Mouse (Mus musculus): ENCODE data around the gene Gm8126. TPM values are rescaled to one million over a fixed set of nuclear protein-coding genes. Genes with fewer than 3 reads are reported as not detected.
"Not testable (repeated sequence)": the region's sequence is repeated elsewhere in the genome, so short reads cannot be mapped to it uniquely, and the experiment has no call there.

The Gm8126 gene
- polyA plus RNA-seq, 1 experiment from 2014 or later: not detected

DNA sequence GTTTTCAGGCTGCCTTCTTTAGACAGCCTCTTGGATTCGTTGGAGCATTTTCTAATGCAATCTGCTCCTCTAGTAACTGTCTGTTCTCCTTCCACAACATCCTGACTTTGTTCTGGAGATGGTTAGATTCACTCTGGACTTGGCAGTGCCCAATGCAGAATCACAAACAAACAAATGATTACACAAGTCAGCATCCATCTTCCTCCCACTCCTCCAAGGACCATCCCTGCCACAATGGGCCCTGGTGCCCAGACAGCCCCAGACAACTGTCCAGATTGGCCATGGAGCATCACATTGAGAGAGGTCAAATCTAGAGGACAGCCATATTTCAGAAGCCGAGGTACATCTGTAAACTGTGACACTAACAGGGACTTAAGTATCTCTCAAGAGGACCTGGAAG is 19.0 kb downstream of the Gm8126 start:
- H3K9me3 ChIP-seq; H3K27ac ChIP-seq; H3K36me3 ChIP-seq; H3K9ac ChIP-seq; H3K27me3 ChIP-seq; H3K4me3 ChIP-seq; H3K4me1 ChIP-seq; ATAC-seq (ENCODE audit: borderline replicate concordance, extremely low read depth, low FRiP score, low TSS enrichment); H3K4me2 ChIP-seq: not testable (repeated sequence)
- 58% methylated on average over 2 of the region's 2 CpGs for WGBS

DNA sequence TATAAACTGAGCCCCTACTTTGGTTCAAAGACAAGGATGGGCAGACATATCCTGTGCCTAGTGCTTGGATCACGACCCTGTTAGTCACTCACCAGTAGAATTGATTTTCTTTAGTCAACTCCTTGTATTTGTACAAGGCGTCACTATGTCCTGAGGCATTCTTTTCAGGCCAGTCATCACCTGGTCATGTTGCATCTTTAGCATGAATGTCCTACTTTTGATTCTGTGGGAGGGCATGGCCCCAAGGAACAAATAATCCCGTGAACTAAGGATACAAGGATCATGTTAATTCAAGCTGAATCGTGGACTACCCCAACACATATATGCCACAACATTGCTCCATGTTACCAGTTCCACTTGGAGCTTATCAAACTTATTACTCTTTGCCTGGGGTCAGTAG is 19.7 kb downstream of the Gm8126 start:
- not testable (repeated sequence) for ATAC-seq (ENCODE audit: borderline replicate concordance, extremely low read depth, low FRiP score, low TSS enrichment); H3K9me3 ChIP-seq; H3K9ac ChIP-seq; H3K4me1 ChIP-seq; H3K27ac ChIP-seq; H3K4me3 ChIP-seq; H3K4me2 ChIP-seq; H3K36me3 ChIP-seq; H3K27me3 ChIP-seq
- WGBS: 67% methylated on average over 4 of the region's 4 CpGs

- not testable (repeated sequence) for H3K9ac ChIP-seq; H3K4me2 ChIP-seq; H3K9me3 ChIP-seq; H3K27me3 ChIP-seq; H3K4me1 ChIP-seq; ATAC-seq (ENCODE audit: borderline replicate concordance, extremely low read depth, low FRiP score, low TSS enrichment); H3K36me3 ChIP-seq; H3K27ac ChIP-seq; H3K4me3 ChIP-seq
- WGBS: 86% methylated on average over 3 of the region's 3 CpGs
Observed at GRCm38 (mm10) chr14:43278681-43279080, 20.2 kb downstream of the Gm8126 start.

- not testable (repeated sequence) for H3K9me3 ChIP-seq; H3K9ac ChIP-seq; ATAC-seq (ENCODE audit: borderline replicate concordance, extremely low read depth, low FRiP score, low TSS enrichment); H3K36me3 ChIP-seq; H3K4me3 ChIP-seq; H3K27ac ChIP-seq; H3K27me3 ChIP-seq; H3K4me2 ChIP-seq; H3K4me1 ChIP-seq
- whole genome bisulfite sequencing: 75% methylated on average over 3 of the region's 3 CpGs
Observed at GRCm38 (mm10) chr14:43293503-43293902, 35.1 kb downstream of the Gm8126 start, which contains the start of gene Gm8127. TSS of gene Gm8127 (minus strand) at chr14:43293832.

Other genes starting within 250 kb of the Gm8126 start
- not detected in 2 replicates for gene Gm10376, start 243.0 kb upstream of the Gm8126 start, polyA plus RNA-seq (2015; fragmentation: Nextera tagmentation; extraction: Ambion mirVana)
- not detected in 2 replicates for gene Gm8094, start 182.0 kb upstream of the Gm8126 start, polyA plus RNA-seq (2015; fragmentation: Nextera tagmentation; extraction: Ambion mirVana)
- gene Gm8104, start 158.0 kb upstream of the Gm8126 start, polyA plus RNA-seq (2015; fragmentation: Nextera tagmentation; extraction: Ambion mirVana): not detected in 2 replicates
- 0.15 TPM in 1 of 2 replicates, not detected in the other for gene Gm7233, start 78.8 kb upstream of the Gm8126 start, polyA plus RNA-seq (2015; fragmentation: Nextera tagmentation; extraction: Ambion mirVana)
- not detected in 2 replicates for gene Gm8122, start 23.3 kb upstream of the Gm8126 start, polyA plus RNA-seq (2015; fragmentation: Nextera tagmentation; extraction: Ambion mirVana)
- gene Gm9732, start 16.4 kb downstream of the Gm8126 start, polyA plus RNA-seq (2015; fragmentation: Nextera tagmentation; extraction: Ambion mirVana): not detected in 2 replicates
- not detected in 2 replicates for gene Gm8127, start 35.2 kb downstream of the Gm8126 start, polyA plus RNA-seq (2015; fragmentation: Nextera tagmentation; extraction: Ambion mirVana)
- gene 1700001F09Rik, start 89.2 kb downstream of the Gm8126 start, polyA plus RNA-seq (2015; fragmentation: Nextera tagmentation; extraction: Ambion mirVana): not detected in 2 replicates
- not detected in 2 replicates for gene Gm8138, start 157.7 kb downstream of the Gm8126 start, polyA plus RNA-seq (2015; fragmentation: Nextera tagmentation; extraction: Ambion mirVana)

Measured in lung, embryonic 15.5 days (tissue).